Mouse (Mus musculus): ENCODE results near the gene Rab11fip5.

The Rab11fip5 gene

GRCm38 (mm10) chr6:85373951-85374733 lies at the start of gene Rab11fip5:
Rab11fip5 (minus strand) TSS chr6:85374634.
- in situ Hi-C loops (cut with MboI, MseI): no loop called here

- in situ Hi-C loops (cut with MboI, MseI): no loop called here
Measured at GRCm38 (mm10) chr6:85423836-85424379, 49.5 kb upstream of the Rab11fip5 start, which contains the start of gene Noto. Noto (plus strand) TSS chr6:85423886.

- in situ Hi-C loops (cut with MboI, MseI): no loop called here
Measured at GRCm38 (mm10) chr6:85419150-85419549, 44.7 kb upstream of the Rab11fip5 start.

- in situ Hi-C loops (cut with MboI, MseI): no loop called here
Measured at GRCm38 (mm10) chr6:85415829-85416228, 41.4 kb upstream of the Rab11fip5 start.

- in situ Hi-C loops (cut with MboI, MseI): loop anchor here (5.0 kb wide), 1 partner anchor 149 kb away; no protein-coding TSS in a partner anchor
Measured at GRCm38 (mm10) chr6:85410771-85411273, 36.4 kb upstream of the Rab11fip5 start.

- in situ Hi-C loops (cut with MboI, MseI): loop anchor here (10.0 kb wide), 1 partner anchor 244 kb away; no protein-coding TSS in a partner anchor
Measured at GRCm38 (mm10) chr6:85409003-85409402, 34.6 kb upstream of the Rab11fip5 start.

- in situ Hi-C loops (cut with MboI, MseI): loop anchor here (10.0 kb wide), 1 partner anchor 238 kb away; no protein-coding TSS in a partner anchor
Measured at GRCm38 (mm10) chr6:85403039-85403438, 28.6 kb upstream of the Rab11fip5 start.

- in situ Hi-C loops (cut with MboI, MseI): loop anchor here (10.0 kb wide), 1 partner anchor 238 kb away; no protein-coding TSS in a partner anchor
Measured at GRCm38 (mm10) chr6:85402613-85403012, 28.2 kb upstream of the Rab11fip5 start.

- in situ Hi-C loops (cut with MboI, MseI): loop anchor here (10.0 kb wide), 1 partner anchor 235 kb away; no protein-coding TSS in a partner anchor
Measured at GRCm38 (mm10) chr6:85399715-85400114, 25.3 kb upstream of the Rab11fip5 start.

- in situ Hi-C loops (cut with MboI, MseI): no loop called here
Measured at GRCm38 (mm10) chr6:85397165-85397564, 22.7 kb upstream of the Rab11fip5 start.

GRCm38 (mm10) chr6:85395360-85395759 lies 20.9 kb upstream of the Rab11fip5 start:
- in situ Hi-C loops (cut with MboI, MseI): no loop called here

- in situ Hi-C loops (cut with MboI, MseI): no loop called here
Measured at GRCm38 (mm10) chr6:85391803-85392202, 17.4 kb upstream of the Rab11fip5 start.

- in situ Hi-C loops (cut with MboI, MseI): loop anchor here (5.0 kb wide), 1 partner anchor 41 kb away; no protein-coding TSS in a partner anchor
Measured at GRCm38 (mm10) chr6:85388608-85389007, 14.2 kb upstream of the Rab11fip5 start.

- in situ Hi-C loops (cut with MboI, MseI): no loop called here
Measured at GRCm38 (mm10) chr6:85382791-85383190, 8.4 kb upstream of the Rab11fip5 start.

GRCm38 (mm10) chr6:85381648-85382020 lies 7.2 kb upstream of the Rab11fip5 start:
- in situ Hi-C loops (cut with MboI, MseI): no loop called here

- in situ Hi-C loops (cut with MboI, MseI): no loop called here
Measured at GRCm38 (mm10) chr6:85380901-85381647, 6.6 kb upstream of the Rab11fip5 start.

GRCm38 (mm10) chr6:85380201-85380900 lies 5.9 kb upstream of the Rab11fip5 start:
- in situ Hi-C loops (cut with MboI, MseI): no loop called here

- in situ Hi-C loops (cut with MboI, MseI): no loop called here
Measured at GRCm38 (mm10) chr6:85378629-85379028, 4.2 kb upstream of the Rab11fip5 start.

GRCm38 (mm10) chr6:85377876-85378275 lies 3.4 kb upstream of the Rab11fip5 start:
- in situ Hi-C loops (cut with MboI, MseI): no loop called here

GRCm38 (mm10) chr6:85377066-85377734 lies 2.8 kb upstream of the Rab11fip5 start:
- in situ Hi-C loops (cut with MboI, MseI): no loop called here

GRCm38 (mm10) chr6:85374734-85375114 lies 290 bp upstream of the Rab11fip5 start:
- in situ Hi-C loops (cut with MboI, MseI): no loop called here

Data from T-helper 1 cell (primary cell).